Mouse (Mus musculus): ENCODE results near the gene Bad. TPM values are rescaled to one million over a fixed set of nuclear protein-coding genes. Genes with fewer than 3 reads are reported as not detected.

Gene Bad
- polyA plus RNA-seq, 1 experiment from 2014 or later, result 79.0 TPM

DNA sequence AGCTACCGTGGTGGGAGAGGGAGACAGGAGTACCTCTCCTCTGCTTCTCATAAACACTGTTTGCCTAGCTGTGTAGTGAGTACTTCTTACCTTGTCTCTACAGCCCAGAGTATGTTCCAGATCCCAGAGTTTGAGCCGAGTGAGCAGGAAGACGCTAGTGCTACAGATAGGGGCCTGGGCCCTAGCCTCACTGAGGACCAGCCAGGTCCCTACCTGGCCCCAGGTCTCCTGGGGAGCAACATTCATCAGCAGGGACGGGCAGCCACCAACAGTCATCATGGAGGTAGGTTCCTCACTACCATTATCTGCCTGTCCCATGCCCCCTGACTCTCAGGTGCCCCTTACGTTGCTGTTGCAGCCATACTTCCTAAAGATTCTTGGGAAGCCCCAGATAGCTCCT lies 1.1 kb downstream of the Bad start:
- no peak for DNase-seq (ENCODE audit: low spot score)
- Histone ChIP-seq H3K4me3 (ENCODE audit: low read depth, low read length) (peak overlapping the region; percentile 64), H3K4me1 (replicated peaks; ENCODE audit: control insufficient read depth, insufficient read depth) (peaks cover 5% of the 10 kb centered on the region; the same call in 1 of the 2 replicates), H3K9ac (ENCODE audit: low read length) (peak overlapping the region; percentile 80), H3K27ac (replicated peaks) (peak overlapping the region; percentile 98), H3K4me2 (replicated peaks; ENCODE audit: low read depth) (peak overlapping the region; percentile 98), H3K9me3 (ENCODE audit: control insufficient read depth, low read length) (no peaks in the 10 kb centered on the region), H3K27me3 (ENCODE audit: control insufficient read depth, insufficient read depth, low read length) (no peaks in the 10 kb centered on the region), H3K36me3 (ENCODE audit: control insufficient read depth, insufficient read depth, low read length) (peaks cover 2% of the 10 kb centered on the region; the same call in 1 of the 2 replicates)
- TF ChIP-seq CTCF (IDR thresholded peaks at IDR 0.05; ENCODE audit: low read depth) (no peak), EP300 (optimal IDR thresholded peaks at IDR 0.05) (no peak)
- ATAC-seq (ENCODE audit: low FRiP score, low TSS enrichment), result no peak
- WGBS, result 23% methylated on average over 5 of the region's 5 CpGs

DNA sequence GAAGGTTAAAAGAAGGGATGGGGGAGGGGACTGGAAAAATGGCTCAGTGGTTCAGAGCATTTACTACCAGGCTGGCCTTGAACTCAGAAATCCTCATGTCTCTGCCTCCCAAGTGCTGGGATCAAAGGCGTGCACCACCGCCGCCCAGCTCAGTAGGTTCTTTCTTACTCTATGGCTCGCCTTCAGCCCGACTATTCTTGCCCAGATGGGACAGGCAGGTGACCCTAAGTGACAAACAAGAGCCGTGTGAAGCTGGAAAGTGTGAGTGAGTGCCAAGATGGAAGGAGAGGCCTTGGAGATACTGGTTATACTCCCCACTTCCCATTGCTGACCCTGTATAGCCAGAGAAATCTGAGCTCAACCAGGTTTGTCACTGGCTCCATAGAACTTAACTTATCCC lies 2.0 kb downstream of the Bad start:
- Histone ChIP-seq H3K4me1 (replicated peaks; ENCODE audit: control insufficient read depth, insufficient read depth) (peaks cover 5% of the 10 kb centered on the region; the same call in 1 of the 2 replicates), H3K9me3 (ENCODE audit: control insufficient read depth, low read length) (no peaks in the 10 kb centered on the region), H3K9ac (ENCODE audit: low read length) (no peak overlapping the region), H3K4me2 (replicated peaks; ENCODE audit: low read depth) (no peak overlapping the region), H3K27ac (replicated peaks) (no peak overlapping the region), H3K4me3 (ENCODE audit: low read depth, low read length) (no peak overlapping the region), H3K36me3 (ENCODE audit: control insufficient read depth, insufficient read depth, low read length) (peaks cover 2% of the 10 kb centered on the region; the same call in 1 of the 2 replicates), H3K27me3 (ENCODE audit: control insufficient read depth, insufficient read depth, low read length) (no peaks in the 10 kb centered on the region)
- no peak for ATAC-seq (ENCODE audit: low FRiP score, low TSS enrichment)
- 93% methylated on average over 6 of the region's 6 CpGs for WGBS
- no peak for DNase-seq (ENCODE audit: low spot score)
- TF ChIP-seq CTCF (IDR thresholded peaks at IDR 0.05; ENCODE audit: low read depth) (no peak), EP300 (optimal IDR thresholded peaks at IDR 0.05) (no peak)

DNA sequence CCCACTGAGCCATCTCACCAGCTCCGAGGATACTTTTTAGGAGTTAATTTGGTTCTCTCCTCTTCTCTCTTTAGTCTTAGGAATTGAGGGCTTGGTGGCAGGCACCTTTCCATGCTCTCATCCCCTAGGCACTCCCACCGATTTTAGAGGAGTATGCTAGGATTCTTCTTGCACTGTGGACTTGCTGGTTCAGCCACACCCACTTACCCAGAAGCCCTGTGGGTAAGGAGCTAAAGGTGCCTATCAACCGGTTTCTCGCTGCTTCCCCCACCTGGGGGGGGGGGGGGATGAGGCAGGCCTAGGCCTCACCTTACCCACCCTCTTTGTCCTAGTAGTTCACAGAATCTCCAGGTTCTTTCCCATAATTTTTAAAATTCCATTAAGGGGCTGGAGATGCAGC lies 6.1 kb downstream of the Bad start:
- ATAC-seq (ENCODE audit: low FRiP score, low TSS enrichment) (no peak), DNase-seq (ENCODE audit: low spot score) (no peak)
- TF ChIP-seq CTCF (IDR thresholded peaks at IDR 0.05; ENCODE audit: low read depth) (no peak), EP300 (optimal IDR thresholded peaks at IDR 0.05) (no peak)
- no peaks in the 10 kb centered on the region for H3K27me3 ChIP-seq (ENCODE audit: control insufficient read depth, insufficient read depth, low read length)
- WGBS, result 48% methylated on average over 4 of the region's 4 CpGs
- H3K4me1 ChIP-seq (replicated peaks; ENCODE audit: control insufficient read depth, insufficient read depth), result peaks cover 2% of the 10 kb centered on the region; the same call in 1 of the 2 replicates
- H3K36me3 ChIP-seq (ENCODE audit: control insufficient read depth, insufficient read depth, low read length), result peaks cover 2% of the 10 kb centered on the region; the same call in 1 of the 2 replicates
- H3K4me3 ChIP-seq (ENCODE audit: low read depth, low read length), result no peak overlapping the region
- no peak overlapping the region for H3K4me2 ChIP-seq (replicated peaks; ENCODE audit: low read depth)
- no peaks in the 10 kb centered on the region for H3K9me3 ChIP-seq (ENCODE audit: control insufficient read depth, low read length)
- no peak overlapping the region for H3K27ac ChIP-seq (replicated peaks)
- no peak overlapping the region for H3K9ac ChIP-seq (ENCODE audit: low read length)

DNA sequence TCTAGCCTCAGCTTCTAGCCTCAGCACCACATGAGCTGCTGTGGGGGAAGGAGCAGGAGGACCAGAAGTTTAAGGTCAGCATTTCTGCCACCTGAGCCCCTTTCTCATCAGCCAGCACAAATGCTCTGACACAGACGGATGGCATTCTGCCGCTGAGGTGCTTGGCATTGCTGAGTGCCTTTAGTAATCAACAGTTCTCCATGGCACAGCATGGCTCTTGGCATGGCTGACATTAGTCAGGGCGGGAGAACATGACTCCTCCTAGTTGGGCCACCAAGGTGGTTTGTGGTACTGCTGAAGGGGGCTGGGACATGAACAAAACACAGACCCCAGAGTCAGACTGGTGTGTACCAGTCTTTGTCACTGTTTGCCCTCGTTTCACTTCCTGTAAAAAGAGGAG lies 6.5 kb downstream of the Bad start:
- no peak overlapping the region for H3K4me3 ChIP-seq (ENCODE audit: low read depth, low read length)
- no peak overlapping the region for H3K4me2 ChIP-seq (replicated peaks; ENCODE audit: low read depth)
- H3K9me3 ChIP-seq (ENCODE audit: control insufficient read depth, low read length), result no peaks in the 10 kb centered on the region
- H3K9ac ChIP-seq (ENCODE audit: low read length), result no peak overlapping the region
- no peak for ATAC-seq (ENCODE audit: low FRiP score, low TSS enrichment)
- peaks cover 6% of the 10 kb centered on the region; the same call in 1 of the 2 replicates for H3K4me1 ChIP-seq (replicated peaks; ENCODE audit: control insufficient read depth, insufficient read depth)
- peaks cover 2% of the 10 kb centered on the region; the same call in 1 of the 2 replicates for H3K36me3 ChIP-seq (ENCODE audit: control insufficient read depth, insufficient read depth, low read length)
- H3K27me3 ChIP-seq (ENCODE audit: control insufficient read depth, insufficient read depth, low read length), result no peaks in the 10 kb centered on the region
- DNase-seq (ENCODE audit: low spot score), result no peak
- TF ChIP-seq CTCF (IDR thresholded peaks at IDR 0.05; ENCODE audit: low read depth), result no peak
- TF ChIP-seq EP300 (optimal IDR thresholded peaks at IDR 0.05), result no peak
- no peak overlapping the region for H3K27ac ChIP-seq (replicated peaks)
- 72% methylated on average over 4 of the region's 4 CpGs for WGBS

DNA sequence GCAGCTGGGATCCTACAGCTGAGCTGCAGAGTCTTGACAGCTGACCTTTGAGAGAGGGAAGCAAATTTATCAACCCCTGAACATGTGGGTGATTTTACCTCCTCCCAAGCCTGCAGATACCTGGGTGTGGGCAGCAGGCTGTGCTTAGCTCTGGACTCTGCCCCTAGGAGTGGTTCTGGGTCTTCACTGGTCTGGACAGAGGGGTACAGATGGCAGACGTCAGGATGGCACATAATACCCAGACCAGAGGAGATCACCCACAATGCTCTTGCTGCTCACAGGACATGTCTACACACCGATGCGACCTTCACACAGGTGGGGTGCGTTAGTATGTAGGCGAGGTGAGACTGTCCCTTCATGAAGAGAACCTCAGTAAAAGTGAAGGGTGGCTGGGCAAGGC lies 7.9 kb downstream of the Bad start:
- Histone ChIP-seq H3K4me3 (ENCODE audit: low read depth, low read length) (no peak overlapping the region), H3K9ac (ENCODE audit: low read length) (no peak overlapping the region; the same call in 1 of the 2 replicates), H3K27ac (replicated peaks) (peak overlapping the region; percentile 24; the same call in 1 of the 2 replicates), H3K9me3 (ENCODE audit: control insufficient read depth, low read length) (no peaks in the 10 kb centered on the region), H3K36me3 (ENCODE audit: control insufficient read depth, insufficient read depth, low read length) (peaks cover 4% of the 10 kb centered on the region; the same call in 1 of the 2 replicates), H3K4me1 (replicated peaks; ENCODE audit: control insufficient read depth, insufficient read depth) (peaks cover 6% of the 10 kb centered on the region; the same call in 1 of the 2 replicates), H3K27me3 (ENCODE audit: control insufficient read depth, insufficient read depth, low read length) (no peaks in the 10 kb centered on the region), H3K4me2 (replicated peaks; ENCODE audit: low read depth) (no peak overlapping the region)
- TF ChIP-seq EP300 (optimal IDR thresholded peaks at IDR 0.05) (no peak), CTCF (IDR thresholded peaks at IDR 0.05; ENCODE audit: low read depth) (no peak)
- ATAC-seq (ENCODE audit: low FRiP score, low TSS enrichment) (no peak), DNase-seq (ENCODE audit: low spot score) (no peak)
- WGBS, result 79% methylated on average over 5 of the region's 5 CpGs

DNA sequence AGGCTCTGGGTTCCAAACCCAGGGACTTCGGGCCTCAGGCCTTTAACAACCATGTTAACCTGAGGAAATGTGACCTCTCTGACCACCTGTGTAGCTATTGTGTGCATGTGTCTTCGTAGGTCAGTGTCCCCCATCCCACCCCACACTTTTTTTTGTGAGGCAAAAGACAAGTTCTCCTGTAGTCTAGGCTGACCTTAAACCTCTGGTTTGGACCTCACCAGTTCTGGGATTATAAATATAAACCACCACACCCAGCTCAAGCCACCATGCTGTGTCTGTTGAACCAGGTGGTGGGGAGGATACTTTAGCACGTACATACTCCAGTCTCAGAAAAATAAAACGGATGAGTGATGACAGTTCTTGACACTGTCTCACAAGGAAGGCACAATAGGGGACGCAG lies 8.3 kb downstream of the Bad start:
- Histone ChIP-seq H3K9me3 (ENCODE audit: control insufficient read depth, low read length) (no peaks in the 10 kb centered on the region), H3K4me2 (replicated peaks; ENCODE audit: low read depth) (peak overlapping the region; percentile 89), H3K36me3 (ENCODE audit: control insufficient read depth, insufficient read depth, low read length) (peaks cover 5% of the 10 kb centered on the region; the same call in 1 of the 2 replicates), H3K9ac (ENCODE audit: low read length) (no peak overlapping the region; the same call in 1 of the 2 replicates), H3K4me3 (ENCODE audit: low read depth, low read length) (peak overlapping the region; percentile 65), H3K27ac (replicated peaks) (peak overlapping the region; percentile 24; the same call in 1 of the 2 replicates), H3K4me1 (replicated peaks; ENCODE audit: control insufficient read depth, insufficient read depth) (peaks cover 6% of the 10 kb centered on the region; the same call in 1 of the 2 replicates), H3K27me3 (ENCODE audit: control insufficient read depth, insufficient read depth, low read length) (no peaks in the 10 kb centered on the region)
- TF ChIP-seq CTCF (IDR thresholded peaks at IDR 0.05; ENCODE audit: low read depth), result no peak
- no peak for TF ChIP-seq EP300 (optimal IDR thresholded peaks at IDR 0.05)
- 48% methylated on average over 5 of the region's 5 CpGs for WGBS
- ATAC-seq (ENCODE audit: low FRiP score, low TSS enrichment) (no peak), DNase-seq (ENCODE audit: low spot score) (no peak)
